Mouse (Mus musculus): ENCODE measurements around the gene Hyal6.

Hyal6 gene

DNA sequence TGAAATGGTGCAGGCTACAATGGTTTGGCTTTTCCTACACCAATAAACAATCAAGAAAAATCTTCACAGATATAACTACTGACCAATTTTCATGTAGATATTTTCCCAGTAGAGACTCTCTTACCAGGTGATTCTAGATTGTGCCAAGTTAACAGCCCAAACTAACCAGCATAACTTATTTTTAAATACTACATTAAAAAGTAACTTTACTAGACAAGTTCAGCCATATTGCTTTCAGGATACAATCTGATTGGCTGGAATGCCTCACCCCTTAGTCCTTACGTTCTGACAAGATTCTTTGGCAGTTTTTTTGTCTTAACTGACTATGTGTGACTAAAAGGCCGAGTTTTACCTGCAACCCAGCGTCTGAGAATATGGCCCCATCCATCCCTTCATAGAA lies at the start of gene Hyal6:
TSS of gene Hyal6 (plus strand) at position 301 of the 400 bp plus-strand sequence.
- DNase-seq: no peak

DNA sequence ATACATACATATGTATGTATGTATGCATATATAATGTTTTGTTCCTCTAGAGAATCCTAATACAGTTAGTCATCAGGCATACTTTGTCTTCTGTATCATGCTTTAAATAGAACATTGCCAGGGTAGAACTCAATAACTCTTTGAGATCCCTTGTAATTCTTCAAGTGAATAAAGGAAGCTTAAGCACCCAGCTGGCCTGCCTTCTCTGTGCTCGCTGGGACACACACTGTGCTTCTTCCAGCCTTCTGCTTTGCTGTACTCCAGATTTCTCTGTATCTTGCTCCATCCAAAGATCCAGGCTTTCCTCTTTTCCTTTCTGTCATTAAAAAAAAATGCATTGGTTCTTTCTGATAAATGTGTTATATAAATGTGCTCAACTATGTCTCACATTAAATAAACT lies 45.2 kb upstream of the Hyal6 start:
- DNase-seq: no peak

DNA sequence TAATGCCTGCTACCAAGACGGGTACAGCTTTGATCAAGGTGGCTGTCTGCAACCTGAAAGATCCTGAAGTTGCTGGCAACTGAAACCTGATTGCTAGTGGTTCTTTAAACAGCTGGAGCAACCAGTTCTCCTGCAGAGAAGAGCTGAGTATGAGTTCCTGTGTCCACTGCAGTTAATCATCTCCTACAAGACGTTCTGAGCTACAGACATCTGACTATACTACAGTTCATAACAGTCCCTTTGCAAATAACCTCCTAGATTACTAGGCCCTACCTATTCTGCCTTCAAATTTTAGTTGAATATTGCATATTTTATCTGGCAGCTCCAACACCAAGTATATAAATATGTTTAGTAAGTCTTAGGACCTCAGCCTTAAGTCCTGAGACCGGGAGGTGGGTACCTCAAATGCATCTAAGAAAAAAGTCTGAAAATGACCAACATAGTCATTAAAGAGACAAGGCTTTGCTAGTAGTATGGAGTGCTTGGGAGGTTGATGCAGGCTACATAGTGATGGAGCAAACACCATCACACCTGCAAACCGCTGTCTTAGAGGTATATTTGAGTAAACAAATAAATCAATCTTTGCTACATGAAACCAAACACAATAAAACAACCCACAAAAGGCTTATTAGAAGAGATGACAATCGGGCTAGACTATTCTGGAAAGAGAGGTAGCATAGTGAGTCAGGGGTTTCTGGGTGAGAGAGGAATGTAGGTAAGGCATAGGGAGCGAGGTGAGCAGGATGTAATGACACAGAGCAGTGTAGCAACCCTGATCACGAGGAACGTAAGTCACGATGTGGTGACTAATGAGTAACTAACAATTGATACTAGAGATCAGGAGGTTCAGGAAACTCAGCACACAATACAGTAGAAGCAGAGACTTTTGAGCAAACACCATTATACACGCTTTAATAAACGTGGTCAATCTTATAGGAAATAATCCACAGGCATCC lies 38.3 kb upstream of the Hyal6 start:
- no peak for DNase-seq

DNA sequence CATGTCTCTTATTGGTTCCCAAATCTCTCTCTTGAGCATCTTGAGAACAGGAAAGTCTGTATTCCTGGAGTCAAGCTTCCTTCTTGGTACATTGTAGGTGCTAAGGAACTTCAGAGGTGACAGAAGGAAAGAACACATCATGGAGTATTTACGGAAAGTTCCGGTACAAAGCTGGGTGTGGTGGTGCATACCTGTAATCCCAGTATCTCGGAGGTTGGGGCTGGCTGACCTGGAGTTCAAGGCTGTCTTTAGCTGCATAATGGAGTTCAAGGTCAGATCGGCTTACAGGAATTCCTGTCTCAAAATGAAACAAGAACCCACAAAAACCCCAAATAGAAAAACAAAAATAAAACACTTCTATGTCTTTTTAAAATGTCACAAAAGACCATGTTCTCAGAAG lies 36.9 kb upstream of the Hyal6 start:
- DNase-seq: no peak

DNA sequence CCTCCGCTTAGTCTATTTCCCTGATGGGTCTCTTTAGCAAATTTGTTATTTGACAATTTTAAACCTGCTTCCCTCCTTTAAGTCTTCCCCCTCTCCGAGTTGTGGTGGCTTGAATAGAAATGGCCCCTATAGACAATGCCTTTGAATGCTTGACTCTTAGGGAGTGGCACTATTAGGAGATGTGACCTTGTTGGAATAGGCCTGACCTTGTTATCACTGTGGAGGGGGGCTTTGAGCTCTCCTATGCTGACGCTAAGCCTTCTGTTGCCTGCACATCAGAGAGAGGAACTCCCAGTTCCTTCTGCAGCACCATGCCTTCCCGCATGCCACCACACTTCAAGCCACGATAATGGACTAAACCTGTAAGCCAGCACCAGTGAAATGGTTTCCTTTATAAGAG lies 35.8 kb upstream of the Hyal6 start:
- DNase-seq: no peak

DNA sequence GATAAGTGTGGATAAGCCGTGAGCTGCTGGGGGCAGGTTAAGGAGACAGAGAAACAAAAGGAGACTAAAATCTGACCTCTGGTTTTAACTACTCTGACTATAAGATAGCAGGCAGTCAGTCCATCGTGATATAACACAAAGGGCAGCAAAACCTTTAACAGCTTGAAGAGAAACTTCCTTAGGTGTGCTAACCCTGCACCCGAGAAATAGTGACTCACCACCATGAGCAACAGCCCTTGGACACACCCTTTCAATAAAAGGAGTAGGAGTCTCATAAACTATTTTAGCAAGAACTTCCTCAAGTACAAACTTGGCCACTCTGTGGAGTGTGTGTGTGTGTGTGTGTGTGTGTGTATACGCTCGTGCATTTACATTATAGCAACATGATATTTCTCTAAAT lies 26.0 kb upstream of the Hyal6 start:
- DNase-seq: no peak

DNA sequence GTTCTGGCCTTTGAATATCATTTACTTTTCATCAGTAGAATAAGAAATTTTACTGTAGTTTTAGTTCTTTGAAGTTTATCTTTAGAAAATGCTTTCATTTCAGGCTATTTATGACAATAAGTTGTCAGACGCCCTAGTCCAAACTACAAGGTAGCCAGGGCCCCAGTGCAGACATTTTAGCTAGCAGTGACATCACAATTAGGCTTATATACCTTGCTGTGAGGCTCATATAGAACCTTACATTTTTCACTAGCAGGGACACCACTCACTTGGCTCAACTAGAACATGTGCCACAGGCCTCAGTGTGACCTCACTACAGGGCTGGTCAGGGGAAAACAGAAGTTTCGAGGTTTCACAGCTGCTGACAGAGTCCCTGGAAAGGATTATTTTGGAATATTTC lies 25.5 kb upstream of the Hyal6 start:
- no peak for DNase-seq

DNA sequence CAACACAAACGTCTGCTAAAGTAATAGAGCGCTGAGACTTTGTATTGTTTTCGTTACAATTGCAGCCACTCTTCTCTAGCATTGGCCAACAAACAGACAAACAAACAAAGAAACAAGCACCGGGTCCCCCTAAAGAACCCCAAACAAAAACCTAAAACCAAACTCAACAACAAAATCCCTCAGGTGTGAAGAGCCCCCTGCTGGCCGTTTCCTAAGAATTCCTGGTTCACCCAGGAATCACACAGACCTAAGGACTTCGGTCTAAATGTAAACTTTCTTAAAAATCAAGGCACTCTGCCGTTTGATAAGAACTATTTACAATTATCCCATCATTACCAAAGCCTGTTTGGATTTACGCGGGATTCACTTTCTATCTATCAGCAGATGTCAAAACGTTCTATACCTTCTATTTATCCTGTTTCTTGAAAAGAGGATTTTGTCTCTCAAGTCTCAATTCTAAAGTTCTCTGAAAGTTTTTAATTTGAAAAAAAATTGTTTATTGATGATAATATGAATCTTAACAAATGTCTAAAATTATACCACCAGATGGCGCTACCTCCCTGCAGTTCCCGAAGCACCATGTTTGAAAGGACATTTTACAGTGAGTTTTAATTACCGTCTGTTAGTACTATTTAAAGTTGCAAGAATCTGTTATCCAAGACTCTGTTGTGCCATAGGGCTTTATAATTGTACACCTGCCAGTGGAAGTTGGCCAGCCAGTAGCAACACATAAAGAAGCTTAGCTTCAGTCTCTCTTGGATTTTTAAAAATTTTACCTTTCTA lies 11.5 kb upstream of the Hyal6 start:
- peak; percentile 17 to 33 for DNase-seq

DNA sequence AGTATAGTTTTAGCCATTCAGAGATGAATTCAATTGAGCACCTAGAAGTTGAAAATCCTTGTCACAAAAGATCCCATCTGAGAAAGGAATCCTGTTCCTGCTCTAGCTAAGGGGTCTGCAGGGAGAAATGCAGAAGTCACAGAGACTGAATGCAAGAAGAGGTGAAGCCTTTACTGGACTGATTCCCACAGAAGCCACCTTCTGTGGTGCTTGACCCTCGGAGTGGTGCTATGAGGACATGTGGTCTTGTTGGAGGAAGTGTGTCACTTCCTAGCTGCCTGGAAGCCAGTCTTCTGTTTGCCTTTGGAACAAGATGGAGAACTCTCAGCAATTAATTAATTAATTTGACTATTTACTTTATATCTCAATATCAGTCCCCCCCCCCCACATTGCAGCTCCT lies 4.9 kb upstream of the Hyal6 start:
- DNase-seq: no peak

DNA sequence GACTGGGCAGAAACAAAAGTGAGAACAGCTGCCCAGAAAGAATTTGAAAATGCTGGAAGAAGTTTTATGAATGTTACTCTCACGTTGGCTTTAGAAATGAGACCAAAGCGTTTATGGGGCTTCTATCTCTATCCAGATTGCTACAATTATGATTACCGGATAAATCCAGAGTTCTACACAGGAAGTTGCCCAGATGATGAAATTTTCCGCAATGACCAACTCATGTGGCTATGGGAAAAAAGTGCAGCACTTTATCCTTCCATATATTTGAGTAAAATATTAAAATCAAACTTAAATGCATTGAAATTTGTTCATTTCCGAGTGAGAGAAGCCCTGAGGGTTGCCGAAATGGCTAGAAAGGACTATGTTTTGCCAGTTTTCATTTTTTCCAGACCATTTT lies 1.5 kb downstream of the Hyal6 start:
- DNase-seq: no peak

DNA sequence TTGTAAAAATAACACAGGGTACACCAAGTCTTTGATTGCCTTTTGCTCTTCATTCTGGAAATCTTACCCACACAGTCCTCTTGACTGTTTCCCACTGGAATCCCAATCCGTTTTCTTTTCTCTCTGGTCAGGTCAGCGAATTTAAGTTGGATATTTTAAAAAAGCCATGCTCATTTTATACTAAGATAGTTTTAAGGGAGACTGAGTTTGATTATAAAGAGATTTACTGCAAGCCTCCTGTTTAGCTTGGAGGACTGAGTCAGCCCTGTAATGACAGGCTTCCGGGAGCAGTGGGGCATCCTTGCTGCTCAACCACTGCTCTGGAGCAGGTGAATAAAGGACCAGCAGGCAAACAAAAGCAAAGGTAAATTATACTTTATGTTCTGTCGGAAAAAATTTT lies 15.0 kb downstream of the Hyal6 start, which contains the start of gene Hyal4:
TSS of gene Hyal4 (plus strand) at position 301 of the 400 bp plus-strand sequence.
- DNase-seq: no peak

DNA sequence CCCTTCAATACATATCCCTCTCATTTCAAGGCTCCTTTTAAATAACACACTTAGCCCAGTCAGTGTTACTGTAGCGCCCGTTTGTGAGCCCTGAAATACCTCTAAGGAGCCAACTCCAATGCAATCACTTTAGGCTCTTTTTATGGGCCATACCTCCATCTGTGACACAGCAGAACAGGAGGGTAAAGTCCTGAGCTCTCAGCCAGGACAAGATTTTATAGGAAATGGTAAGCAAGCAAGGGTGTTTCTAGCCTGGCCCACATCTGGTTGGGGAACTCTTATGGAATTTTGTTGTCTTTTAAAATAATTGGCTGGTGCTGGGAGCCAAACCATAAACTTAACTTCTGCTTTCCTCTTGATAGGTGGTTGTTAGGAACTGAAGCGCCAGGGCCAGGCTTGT lies 26.2 kb downstream of the Hyal6 start:
- DNase-seq: no peak

DNA sequence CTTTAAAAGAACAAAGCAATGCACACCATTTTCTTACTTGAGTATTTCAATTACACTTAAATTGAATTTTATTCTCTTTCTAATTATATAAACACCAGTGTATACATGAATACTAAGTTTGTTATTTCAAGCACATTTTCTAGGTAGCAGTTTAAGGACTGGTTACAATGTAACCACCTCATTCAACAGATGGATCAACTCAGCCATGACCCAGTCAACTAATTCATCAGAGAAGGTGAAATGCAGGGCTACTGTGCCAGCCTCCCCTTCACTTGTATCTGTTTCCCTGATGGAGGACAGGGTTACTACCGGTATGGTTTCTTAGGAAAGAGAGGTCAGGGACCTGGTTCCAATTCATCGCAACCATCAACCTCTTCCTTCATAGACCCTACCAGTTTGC lies 33.2 kb downstream of the Hyal6 start:
- no peak for DNase-seq

DNA sequence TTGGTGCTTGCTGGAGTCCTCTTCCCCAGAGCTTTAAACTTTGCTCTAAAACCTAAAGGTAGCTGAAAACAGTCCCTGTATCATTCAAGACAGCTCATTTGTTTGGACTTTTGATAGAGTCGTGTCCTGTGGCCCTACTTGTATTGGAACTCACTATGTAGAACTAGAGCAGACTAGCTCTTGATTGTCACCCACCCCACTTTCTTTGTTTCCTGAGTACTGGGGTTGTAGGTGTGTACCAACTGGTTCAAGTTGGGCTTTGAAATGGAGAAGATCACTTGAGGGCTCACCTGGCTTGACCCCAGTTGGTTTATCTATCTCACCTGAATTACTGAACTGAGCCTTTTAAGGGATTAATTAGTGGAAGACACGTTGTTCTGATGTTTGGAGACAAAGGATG lies 46.1 kb downstream of the Hyal6 start:
- DNase-seq: no peak

DNA sequence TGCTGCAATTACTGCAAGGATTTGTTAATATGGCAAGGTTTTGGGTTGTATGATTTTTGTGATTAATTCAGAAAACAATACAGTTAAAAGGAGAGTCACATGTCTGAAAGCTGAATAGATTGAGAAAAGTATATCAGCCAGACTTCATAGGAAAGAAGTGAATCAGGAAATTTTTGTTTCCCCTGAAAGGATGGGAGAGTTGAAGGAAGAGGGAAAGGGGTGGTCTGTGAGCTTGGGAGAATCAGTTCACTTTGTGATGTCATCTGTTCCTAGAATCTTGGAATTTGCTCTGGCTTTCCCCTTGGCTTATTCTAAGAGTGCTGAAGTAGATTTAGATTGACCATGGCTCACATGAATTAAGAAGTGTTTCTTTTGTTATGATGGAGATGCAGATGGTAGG lies 57.8 kb downstream of the Hyal6 start, which contains the start of gene Spam1:
TSS of gene Spam1 (plus strand) at position 301 of the 400 bp plus-strand sequence.
- no peak for DNase-seq

Data from cerebellum, postnatal 36 days (tissue).